Comparison of ENCODE assay signal across 8 mouse cellular contexts in genomic region chr11:101668546-101669261, GRCm38 (mm10). TPM values are rescaled to one million over a fixed set of nuclear protein-coding genes. Genes with fewer than 3 reads are reported as not detected.
DNase-seq lines count a peak whose midpoint lies in the region; ATAC-seq and TF ChIP-seq lines count a peak whose summit lies in the region.

No protein-coding gene starts in this region.

- 18% methylated on average over 13 of the region's 13 CpGs for WGBS in heart, embryonic 16.5 days
- WGBS in kidney, postnatal 0 days, result 8% methylated on average over 13 of the region's 13 CpGs

- no peak overlapping the region for H3K4me3 ChIP-seq in heart, embryonic 16.5 days (ENCODE audit: low read length)
- H3K4me3 ChIP-seq in kidney, postnatal 0 days (replicated peaks; ENCODE audit: low read depth, low read length), result no peak overlapping the region

- H3K9ac ChIP-seq in heart, embryonic 16.5 days (ENCODE audit: low read length), result peak overlapping the region; percentile 46
- no peak overlapping the region for H3K9ac ChIP-seq in kidney, postnatal 0 days (ENCODE audit: low read depth, low read length)

- ATAC-seq in heart, embryonic 16.5 days (replicated peaks; ENCODE audit: extremely low read depth, insufficient read depth, low FRiP score), result no peak
- ATAC-seq in kidney, postnatal 0 days (replicated peaks; ENCODE audit: low FRiP score, low read depth), result peak; percentile 46; the same call in 1 of the 2 replicates

- H3K9me3 ChIP-seq in heart, embryonic 16.5 days (replicated peaks; ENCODE audit: control insufficient read depth, low read length), result no peaks in the 10 kb centered on the region
- no peaks in the 10 kb centered on the region for H3K9me3 ChIP-seq in kidney, postnatal 0 days (replicated peaks; ENCODE audit: low read length)

- no peaks in the 10 kb centered on the region for H3K27me3 ChIP-seq in heart, embryonic 16.5 days (ENCODE audit: control insufficient read depth, insufficient read depth, low read length)
- H3K27me3 ChIP-seq in kidney, postnatal 0 days (ENCODE audit: insufficient read depth, low read length), result no peaks in the 10 kb centered on the region

- no peak for TF ChIP-seq CTCF in kidney, postnatal 0 days (IDR thresholded peaks at IDR 0.05; ENCODE audit: low read depth)

- no peaks in the 10 kb centered on the region for H3K36me3 ChIP-seq in heart, embryonic 16.5 days (ENCODE audit: control insufficient read depth, insufficient read depth)
- no peaks in the 10 kb centered on the region for H3K36me3 ChIP-seq in kidney, postnatal 0 days (ENCODE audit: insufficient read depth, low read length)

- peak overlapping the region; percentile 79 for H3K27ac ChIP-seq in heart, embryonic 16.5 days (ENCODE audit: low read length)
- H3K27ac ChIP-seq in kidney, postnatal 0 days, result peak overlapping the region; percentile 60

- peaks cover 29% of the 10 kb centered on the region for H3K4me1 ChIP-seq in heart, embryonic 16.5 days (ENCODE audit: control insufficient read depth, insufficient read depth, low read length)
- peaks cover 11% of the 10 kb centered on the region for H3K4me1 ChIP-seq in kidney, postnatal 0 days (replicated peaks; ENCODE audit: insufficient read depth, low read length)

- peak; percentile 67 for DNase-seq in adrenal gland, adult 2 months
- DNase-seq in adrenal gland, adult 8-10 months, result no peak
- peak; percentile 67 for DNase-seq in adrenal gland, postnatal 10 days
- no peak for DNase-seq in kidney, postnatal 0 days (ENCODE audit: low spot score)
- DNase-seq in lung, postnatal 4 days, result peak; percentile 55 to 78
- DNase-seq in layer of hippocampus, adult 8-10 months (ENCODE audit: low spot score in 2 of 2), result no peak
- no peak for DNase-seq in urinary bladder, adult 2 months (ENCODE audit: low spot score)

- H3K4me2 ChIP-seq in heart, embryonic 16.5 days (ENCODE audit: low read depth, low read length), result peak overlapping the region; percentile 79
- H3K4me2 ChIP-seq in kidney, postnatal 0 days (ENCODE audit: low read length), result peak overlapping the region; percentile 78

RNA-seq across cellular contexts. Expression of gene Arl4d, which starts 3.4 kb away (rescaled TPM):
- total RNA-seq in adrenal gland, adult 2 months (2021), result 10 to 100 TPM; 10.8 to 16.6 TPM
- 4.0 and 4.8 TPM in 2 replicates for polyA plus RNA-seq in adrenal gland, adult 2 months (2012; rRNA removed)
- total RNA-seq in adrenal gland, adult 8-10 months (2022), result 10 to 100 TPM; 12.5 to 22.1 (median 16.4) TPM
- 10 to 100 TPM; 10.4 to 16.7 TPM for total RNA-seq in adrenal gland, postnatal 10 days (2021)
- polyA plus RNA-seq in heart, embryonic 16.5 days (2015; fragmentation: Nextera tagmentation; extraction: Ambion mirVana), result 6.4 and 7.8 TPM in 2 replicates
- 7.0 and 7.9 TPM in 2 replicates for polyA plus RNA-seq in kidney, postnatal 0 days (2015; fragmentation: Nextera tagmentation; extraction: Ambion mirVana)
- total RNA-seq in layer of hippocampus, adult 8-10 months (2022), result 10 to 100 TPM; 11.8 to 21.0 (median 17.4) TPM
- polyA plus RNA-seq in urinary bladder, adult 2 months (2012; rRNA removed), result 41.9 and 52.2 TPM in 2 replicates

RNA-seq across cellular contexts. Expression of gene Rdm1, which starts 41.7 kb away (rescaled TPM):
- 10 to 100 TPM; 28.7 to 29.8 TPM for total RNA-seq in adrenal gland, adult 2 months (2021)
- 17.5 and 19.9 TPM in 2 replicates for polyA plus RNA-seq in adrenal gland, adult 2 months (2012; rRNA removed)
- 10 to 100 TPM; 30.5 to 45.6 (median 33.6) TPM for total RNA-seq in adrenal gland, adult 8-10 months (2022)
- 10 to 100 TPM; 22.5 to 26.4 TPM for total RNA-seq in adrenal gland, postnatal 10 days (2021)
- polyA plus RNA-seq in heart, embryonic 16.5 days (2015; fragmentation: Nextera tagmentation; extraction: Ambion mirVana), result 48.5 and 53.1 TPM in 2 replicates
- polyA plus RNA-seq in kidney, postnatal 0 days (2015; fragmentation: Nextera tagmentation; extraction: Ambion mirVana), result 30.9 and 37.6 TPM in 2 replicates
- total RNA-seq in layer of hippocampus, adult 8-10 months (2022), result 10 to 100 TPM in 3 of 4 experiments, 1 to 10 TPM in 1; 9.3 to 16.1 (median 11.0) TPM
- 34.4 and 37.5 TPM in 2 replicates for polyA plus RNA-seq in urinary bladder, adult 2 months (2012; rRNA removed)

Comparison
In these comparisons a context has a peak if more than half of its experiments do, and no peak if none do; other contexts are left out.
1. DNase-seq: peak in adrenal gland, adult 2 months (single experiment), adrenal gland, postnatal 10 days (single experiment) and lung, postnatal 4 days (2 of 2); none in adrenal gland, adult 8-10 months (single experiment), kidney, postnatal 0 days (single experiment), layer of hippocampus, adult 8-10 months (0 of 2) and urinary bladder, adult 2 months (single experiment).